Mouse (Mus musculus) erythroblast, embryonic 14.5 days (primary cell): ENCODE measurements around the gene Ank3. TPM values are rescaled to one million over a fixed set of nuclear protein-coding genes. Genes with fewer than 3 reads are reported as not detected.

Source experiments
- H3K27me3 ChIP-seq: 2 replicates; pipeline ENCODE4 v1.6.1; 2012; ENCODE audit warnings: inconsistent platforms; ENCODE audit not compliant: control insufficient read depth
- H3K36me3 ChIP-seq: 2 replicates; pipeline ENCODE4 v1.6.1; 2012; ENCODE audit warnings: mild to moderate bottlenecking, inconsistent platforms; ENCODE audit not compliant: control insufficient read depth
- H3K4me1 ChIP-seq: 2 replicates; pipeline ENCODE4 v1.6.1; 2012; ENCODE audit warnings: inconsistent platforms; ENCODE audit not compliant: control insufficient read depth
- H3K4me3 ChIP-seq: replicated peaks from 2 replicates; pipeline ENCODE3; 2012; ENCODE audit warnings: moderate library complexity, mild to moderate bottlenecking, inconsistent platforms
- H3K9me3 ChIP-seq: 2 replicates; pipeline ENCODE4 v1.6.1; 2012; ENCODE audit warnings: low read length, inconsistent platforms, mixed read lengths; ENCODE audit not compliant: control insufficient read depth
- GATA1 ChIP-seq: IDR thresholded peaks from 2 replicates; pipeline ENCODE4 v1.6.1; 2012; ENCODE audit warnings: low read length, inconsistent platforms, mixed read lengths
- TAL1 ChIP-seq: IDR thresholded peaks from 3 replicates; pipeline ENCODE4 v1.6.1; 2012; ENCODE audit warnings: low read length, inconsistent platforms, mixed read lengths
- polyA plus RNA-seq: library from polyadenylated mRNA; stranded (reverse); fragments of >175 nt; gene quantifications from 2 replicates; pipeline ENCODE4 v1.2.3, GENCODE M21; 2012

The Ank3 gene
- polyA plus RNA-seq, 1 experiment = 0.03 TPM

GRCm38 (mm10) chr10:69576264-69576663 lies 177.7 kb downstream of the Ank3 start:
- no peaks in the 10 kb centered on the region for H3K36me3 ChIP-seq
- no peaks in the 10 kb centered on the region for H3K9me3 ChIP-seq

GRCm38 (mm10) chr10:69577061-69577728 lies 178.6 kb downstream of the Ank3 start:
- peaks cover 8% of the 10 kb centered on the region for H3K27me3 ChIP-seq
- TF ChIP-seq TAL1 (no peak), GATA1 (no peak)
- H3K9me3 ChIP-seq = peaks cover 2% of the 10 kb centered on the region; the same call in 1 of the 2 replicates
- H3K4me3 ChIP-seq = no peak overlapping the region
- H3K36me3 ChIP-seq = no peaks in the 10 kb centered on the region
- no peaks in the 10 kb centered on the region for H3K4me1 ChIP-seq

More at GRCm38 (mm10) chr10:69576264-69576663, 177.7 kb downstream of the Ank3 start:
- no peaks in the 10 kb centered on the region for H3K4me1 ChIP-seq
- no peak overlapping the region for H3K4me3 ChIP-seq
- TF ChIP-seq GATA1 = no peak
- no peak for TF ChIP-seq TAL1
- H3K27me3 ChIP-seq = peaks cover 11% of the 10 kb centered on the region

GRCm38 (mm10) chr10:69577729-69578061 lies 179.1 kb downstream of the Ank3 start:
- Histone ChIP-seq H3K4me1 (no peaks in the 10 kb centered on the region), H3K27me3 (peaks cover 4% of the 10 kb centered on the region), H3K4me3 (no peak overlapping the region), H3K9me3 (peaks cover 4% of the 10 kb centered on the region; the same call in 1 of the 2 replicates), H3K36me3 (no peaks in the 10 kb centered on the region)
- no peak for TF ChIP-seq GATA1
- TF ChIP-seq TAL1 = no peak

DNA sequence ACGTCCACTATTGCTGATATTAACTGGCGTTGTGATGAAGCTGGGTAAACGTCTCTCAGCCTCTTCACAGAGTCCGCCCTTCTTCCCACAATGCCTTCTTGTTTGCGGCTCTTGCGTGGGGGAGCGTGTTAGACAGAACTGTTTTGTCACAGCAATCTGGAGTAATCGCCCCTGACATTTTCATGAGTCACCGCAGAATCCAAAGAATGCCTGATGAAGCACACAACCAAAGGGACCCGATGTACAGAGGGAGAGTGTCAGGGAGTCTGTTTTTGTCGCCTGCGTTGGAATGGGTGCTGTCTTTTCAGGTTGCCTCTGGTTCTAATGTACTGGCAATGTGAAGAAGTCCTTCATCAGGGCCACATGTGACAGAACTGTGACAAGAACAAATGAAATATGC lies 181.0 kb downstream of the Ank3 start:
- H3K4me3 ChIP-seq = no peak overlapping the region
- peaks cover 11% of the 10 kb centered on the region for H3K9me3 ChIP-seq
- no peaks in the 10 kb centered on the region for H3K4me1 ChIP-seq
- H3K27me3 ChIP-seq = no peaks in the 10 kb centered on the region
- no peaks in the 10 kb centered on the region for H3K36me3 ChIP-seq
- TF ChIP-seq TAL1 = no peak
- no peak for TF ChIP-seq GATA1

DNA sequence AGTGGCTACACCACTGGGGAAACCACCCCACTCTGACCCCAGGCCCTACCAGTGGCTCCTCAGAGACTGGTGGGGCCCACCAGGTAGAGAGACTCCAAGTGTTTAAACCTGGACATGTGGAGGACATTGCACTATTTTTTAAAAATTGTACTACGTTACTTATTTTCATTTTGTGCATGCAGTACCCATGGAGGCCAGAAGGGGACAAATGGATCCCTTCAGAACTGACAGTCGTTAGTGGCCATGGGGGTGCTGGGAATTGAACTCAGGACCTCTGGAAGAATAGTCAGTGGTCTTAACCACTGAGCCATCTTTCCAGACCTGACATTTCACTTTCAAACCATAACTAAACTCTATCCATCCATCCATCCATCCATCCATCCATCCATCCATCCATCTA lies 183.0 kb downstream of the Ank3 start:
- TF ChIP-seq TAL1 (no peak), GATA1 (no peak)
- H3K27me3 ChIP-seq = no peaks in the 10 kb centered on the region
- H3K9me3 ChIP-seq = peaks cover 11% of the 10 kb centered on the region
- no peaks in the 10 kb centered on the region for H3K4me1 ChIP-seq
- no peaks in the 10 kb centered on the region for H3K36me3 ChIP-seq
- H3K4me3 ChIP-seq = no peak overlapping the region

DNA sequence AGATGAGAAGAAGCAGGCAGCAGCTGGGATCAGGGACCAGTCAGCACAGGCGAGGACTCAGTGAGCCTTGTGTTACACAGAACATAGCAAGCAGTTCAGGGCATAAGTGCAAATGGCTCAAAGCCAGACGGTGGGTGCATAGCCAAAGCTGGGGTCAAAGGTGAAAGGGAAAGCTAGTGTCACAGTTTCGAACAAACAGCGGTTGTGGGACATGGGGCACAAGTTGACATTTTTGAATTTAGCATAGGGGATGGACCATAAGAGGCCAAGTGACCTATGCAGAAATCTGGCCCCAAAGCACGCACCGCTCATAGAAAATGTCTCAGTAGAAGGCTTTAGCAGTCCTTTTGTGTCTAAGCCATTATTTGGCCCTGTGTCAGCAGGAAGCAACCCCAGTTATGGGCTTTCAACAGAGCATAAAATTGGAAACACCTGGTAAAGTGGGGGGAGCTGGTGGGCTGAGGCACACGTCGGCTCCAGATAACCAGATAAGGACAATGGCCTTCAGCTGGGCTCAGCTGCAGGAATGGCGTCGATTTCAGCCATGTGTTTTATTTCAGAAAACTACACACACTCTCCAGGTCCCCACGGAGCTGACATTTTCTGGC lies 185.4 kb downstream of the Ank3 start:
- Histone ChIP-seq H3K4me3 (no peak overlapping the region), H3K4me1 (no peaks in the 10 kb centered on the region), H3K27me3 (no peaks in the 10 kb centered on the region), H3K36me3 (no peaks in the 10 kb centered on the region), H3K9me3 (peaks cover 11% of the 10 kb centered on the region)
- no peak for TF ChIP-seq GATA1
- no peak for TF ChIP-seq TAL1

GRCm38 (mm10) chr10:69584566-69584965 lies 186.0 kb downstream of the Ank3 start:
- TF ChIP-seq GATA1 = no peak
- TF ChIP-seq TAL1 = no peak

DNA sequence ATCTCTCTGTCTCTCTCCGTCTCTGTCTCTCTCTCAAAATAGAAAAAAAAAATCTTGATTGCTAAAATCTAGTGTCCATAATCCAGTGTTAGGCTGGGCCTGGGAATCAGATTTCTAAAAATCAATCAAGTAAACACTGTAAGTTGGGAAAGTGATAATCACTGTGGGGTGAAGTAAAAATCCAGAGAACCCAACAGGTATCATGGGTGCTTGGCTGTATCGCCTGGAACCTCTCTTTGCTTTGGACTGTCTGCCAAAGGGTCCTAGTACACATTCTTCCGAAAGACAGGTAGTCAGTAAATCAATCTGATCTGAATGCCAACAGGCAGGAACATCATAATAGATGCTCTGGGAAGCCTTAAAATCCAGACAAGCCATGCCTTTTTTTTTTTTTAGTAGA lies 186.7 kb downstream of the Ank3 start:
- no peak overlapping the region for H3K4me3 ChIP-seq
- no peaks in the 10 kb centered on the region for H3K36me3 ChIP-seq
- H3K4me1 ChIP-seq = no peaks in the 10 kb centered on the region
- H3K9me3 ChIP-seq = peaks cover 11% of the 10 kb centered on the region
- H3K27me3 ChIP-seq = no peaks in the 10 kb centered on the region
- no peak for TF ChIP-seq GATA1
- TF ChIP-seq TAL1 = no peak

More at GRCm38 (mm10) chr10:69584566-69584965, 186.0 kb downstream of the Ank3 start:
- Histone ChIP-seq H3K4me3 (no peak overlapping the region), H3K9me3 (peaks cover 11% of the 10 kb centered on the region), H3K36me3 (no peaks in the 10 kb centered on the region), H3K4me1 (no peaks in the 10 kb centered on the region), H3K27me3 (no peaks in the 10 kb centered on the region)

GRCm38 (mm10) chr10:69594186-69595131 lies 195.9 kb downstream of the Ank3 start:
- H3K4me1 ChIP-seq = no peaks in the 10 kb centered on the region
- no peaks in the 10 kb centered on the region for H3K27me3 ChIP-seq
- TF ChIP-seq GATA1 = no peak
- TF ChIP-seq TAL1 = no peak
- no peaks in the 10 kb centered on the region for H3K36me3 ChIP-seq
- no peak overlapping the region for H3K4me3 ChIP-seq
- H3K9me3 ChIP-seq = peaks cover 6% of the 10 kb centered on the region; the same call in 1 of the 2 replicates
